Mouse (Mus musculus) heart, embryonic 10.5 days (tissue): ENCODE results near the gene Sema4b. TPM values are rescaled to one million over a fixed set of nuclear protein-coding genes. Genes with fewer than 3 reads are reported as not detected.

Experiments
- DNase-seq: peaks from one replicate; pipeline ENCODE4 v3.0.0-alpha.2; 2017; ENCODE audit warnings: low spot score
- H3K27ac ChIP-seq: fragments of 300-500 bp; sonication (generic); 2 replicates; pipeline ENCODE4 v1.5.1; 2016; ENCODE audit warnings: mild to moderate bottlenecking
- H3K27me3 ChIP-seq: fragments of 300-500 bp; sonication (generic); 2 replicates; pipeline ENCODE4 v1.6.1; 2016; ENCODE audit warnings: mild to moderate bottlenecking; ENCODE audit not compliant: poor library complexity, insufficient read depth, severe bottlenecking
- H3K36me3 ChIP-seq: fragments of 300-500 bp; sonication (generic); 2 replicates; pipeline ENCODE4 v1.6.1; 2016; ENCODE audit warnings: mild to moderate bottlenecking, moderate library complexity
- H3K4me1 ChIP-seq: fragments of 300-500 bp; sonication (generic); 2 replicates; pipeline ENCODE4 v1.6.1; 2016; ENCODE audit warnings: mild to moderate bottlenecking
- H3K4me3 ChIP-seq: fragments of 300-500 bp; sonication (generic); 2 replicates; pipeline ENCODE4 v1.5.1; 2016; ENCODE audit warnings: mild to moderate bottlenecking, moderate library complexity
- H3K9me3 ChIP-seq: fragments of 300-500 bp; sonication (generic); 2 replicates; pipeline ENCODE4 v1.6.1; 2016; ENCODE audit warnings: mild to moderate bottlenecking, moderate library complexity
- WGBS: fragments of 180-500 bp; shearing (Covaris S2); methylation state at CpG from one replicate; pipeline ENCODE4 v1.1.7; 2016; 5-methylcytosine and 5-hydroxymethylcytosine counted together
- polyA plus RNA-seq: library from polyadenylated mRNA; unstranded; fragments of >200 nt; fragmentation: Nextera tagmentation; extraction: Ambion mirVana; gene quantifications from 2 replicates; pipeline ENCODE4 v1.2.1, GENCODE M21; 2016

The Sema4b gene
- polyA plus RNA-seq, 1 experiment from 2014 or later: 7.8 TPM

GRCm38 (mm10) chr7:80180202-80180601, 6.4 kb upstream of the Sema4b start:
- WGBS: 80% methylated on average over 3 of the region's 3 CpGs
- DNase-seq: no peak

GRCm38 (mm10) chr7:80181078-80181477, 5.6 kb upstream of the Sema4b start:
- no peak for DNase-seq
- Histone ChIP-seq H3K27ac (peak overlapping the region; percentile 4; the same call in 1 of the 2 replicates), H3K4me3 (no peak overlapping the region), H3K4me1 (peaks cover 44% of the 10 kb centered on the region), H3K9me3 (no peaks in the 10 kb centered on the region), H3K36me3 (no peaks in the 10 kb centered on the region), H3K27me3 (0 out of 2 replicates have a peak, but pooled peaks cover 9% of the 10 kb centered on the region)
- 18% methylated on average over 2 of the region's 2 CpGs for WGBS

More at GRCm38 (mm10) chr7:80180202-80180601, 6.4 kb upstream of the Sema4b start:
- H3K4me1 ChIP-seq: peaks cover 35% of the 10 kb centered on the region
- H3K9me3 ChIP-seq: no peaks in the 10 kb centered on the region
- no peaks in the 10 kb centered on the region for H3K36me3 ChIP-seq
- peaks cover 13% of the 10 kb centered on the region; the same call in 1 of the 2 replicates for H3K27me3 ChIP-seq
- H3K27ac ChIP-seq: no peak overlapping the region; the same call in 1 of the 2 replicates
- H3K4me3 ChIP-seq: no peak overlapping the region

- Histone ChIP-seq H3K27ac (no peak overlapping the region), H3K4me1 (peaks cover 54% of the 10 kb centered on the region), H3K27me3 (0 out of 2 replicates have a peak, but pooled peaks cover 9% of the 10 kb centered on the region), H3K36me3 (no peaks in the 10 kb centered on the region), H3K4me3 (no peak overlapping the region), H3K9me3 (no peaks in the 10 kb centered on the region)
- no peak for DNase-seq
These were observed 4.5 kb upstream of the Sema4b start for GRCm38 (mm10) chr7:80182139-80182538.

GRCm38 (mm10) chr7:80183466-80183865, 3.2 kb upstream of the Sema4b start:
- Histone ChIP-seq H3K4me1 (peaks cover 49% of the 10 kb centered on the region), H3K36me3 (no peaks in the 10 kb centered on the region), H3K27me3 (0 out of 2 replicates have a peak, but pooled peaks cover 4% of the 10 kb centered on the region), H3K9me3 (no peaks in the 10 kb centered on the region), H3K27ac (no peak overlapping the region), H3K4me3 (no peak overlapping the region)
- WGBS: 92% methylated on average over 1 of the region's 1 CpGs
- DNase-seq: no peak

- DNase-seq: no peak
- Histone ChIP-seq H3K27ac (no peak overlapping the region), H3K4me1 (peaks cover 48% of the 10 kb centered on the region), H3K36me3 (no peaks in the 10 kb centered on the region), H3K4me3 (no peak overlapping the region), H3K9me3 (no peaks in the 10 kb centered on the region), H3K27me3 (no peaks in the 10 kb centered on the region)
- 78% methylated on average over 5 of the region's 5 CpGs for WGBS
These were observed 2.7 kb upstream of the Sema4b start for GRCm38 (mm10) chr7:80183969-80184368.

- no peak for DNase-seq
- Histone ChIP-seq H3K9me3 (no peaks in the 10 kb centered on the region), H3K4me3 (no peak overlapping the region), H3K27ac (no peak overlapping the region; the same call in 1 of the 2 replicates), H3K36me3 (no peaks in the 10 kb centered on the region), H3K4me1 (peaks cover 54% of the 10 kb centered on the region), H3K27me3 (no peaks in the 10 kb centered on the region)
- WGBS: 73% methylated on average over 4 of the region's 4 CpGs
These were observed 2.1 kb upstream of the Sema4b start for GRCm38 (mm10) chr7:80184551-80184950.

- Histone ChIP-seq H3K4me3 (0 out of 2 replicates have a peak overlapping the region, but pooled peaks have one; percentile 0), H3K4me1 (peaks cover 56% of the 10 kb centered on the region), H3K27me3 (no peaks in the 10 kb centered on the region), H3K9me3 (no peaks in the 10 kb centered on the region), H3K36me3 (no peaks in the 10 kb centered on the region), H3K27ac (peak overlapping the region; percentile 95)
- 64% methylated on average over 6 of the region's 6 CpGs for WGBS
- DNase-seq: no peak
These were observed 1.7 kb upstream of the Sema4b start for GRCm38 (mm10) chr7:80184968-80185367.

- H3K27me3 ChIP-seq: no peaks in the 10 kb centered on the region
- peak overlapping the region; percentile 95 for H3K27ac ChIP-seq
- no peaks in the 10 kb centered on the region for H3K9me3 ChIP-seq
- peak overlapping the region; percentile 66 for H3K4me3 ChIP-seq
- H3K36me3 ChIP-seq: no peaks in the 10 kb centered on the region
- DNase-seq: peak; percentile 94
- peaks cover 59% of the 10 kb centered on the region for H3K4me1 ChIP-seq
- 4% methylated on average over 8 of the region's 8 CpGs for WGBS
These were observed 620 bp upstream of the Sema4b start for GRCm38 (mm10) chr7:80186021-80186420.

- H3K4me1 ChIP-seq: peaks cover 61% of the 10 kb centered on the region
- no peaks in the 10 kb centered on the region for H3K27me3 ChIP-seq
- no peaks in the 10 kb centered on the region for H3K9me3 ChIP-seq
- no peak for DNase-seq
- H3K27ac ChIP-seq: peak overlapping the region; percentile 95
- no peaks in the 10 kb centered on the region for H3K36me3 ChIP-seq
- 78% methylated on average over 12 of the region's 12 CpGs for WGBS
- H3K4me3 ChIP-seq: peak overlapping the region; percentile 66
These were observed 860 bp downstream of the Sema4b start for GRCm38 (mm10) chr7:80187501-80187900.

GRCm38 (mm10) chr7:80188579-80189125, 2.0 kb downstream of the Sema4b start:
- Histone ChIP-seq H3K27ac (no peak overlapping the region), H3K36me3 (no peaks in the 10 kb centered on the region), H3K4me1 (peaks cover 66% of the 10 kb centered on the region), H3K9me3 (no peaks in the 10 kb centered on the region), H3K4me3 (no peak overlapping the region), H3K27me3 (no peaks in the 10 kb centered on the region)
- DNase-seq: no peak
- 86% methylated on average over 2 of the region's 2 CpGs for WGBS

- Histone ChIP-seq H3K27ac (no peak overlapping the region), H3K27me3 (no peaks in the 10 kb centered on the region), H3K36me3 (no peaks in the 10 kb centered on the region), H3K9me3 (no peaks in the 10 kb centered on the region), H3K4me3 (no peak overlapping the region), H3K4me1 (peaks cover 70% of the 10 kb centered on the region)
- no peak for DNase-seq
- WGBS: 69% methylated on average over 11 of the region's 11 CpGs
These were observed 2.7 kb downstream of the Sema4b start for GRCm38 (mm10) chr7:80189147-80189933.

GRCm38 (mm10) chr7:80191455-80191854, 4.8 kb downstream of the Sema4b start:
- Histone ChIP-seq H3K27me3 (no peaks in the 10 kb centered on the region), H3K27ac (peak overlapping the region; percentile 87), H3K4me1 (peaks cover 51% of the 10 kb centered on the region), H3K36me3 (no peaks in the 10 kb centered on the region), H3K9me3 (no peaks in the 10 kb centered on the region), H3K4me3 (no peak overlapping the region)
- no peak for DNase-seq
- 40% methylated on average over 5 of the region's 5 CpGs for WGBS
